Mouse (Mus musculus) CH12.LX (cell line): ENCODE measurements at regions not wholly inside any gene's neighbourhood (a gene's known extent, or its start where the extent isn't known, plus 50 kb on each side); places are given as distances from the start of the nearest gene placed in this dataset.

Source experiments
- DNase-seq: peaks from one replicate; pipeline ENCODE4 v3.0.0-alpha.2; 2013; ENCODE audit errors: extremely low read depth
- H3K27ac ChIP-seq: 2 replicates; pipeline ENCODE4 v1.5.1; 2012; ENCODE audit warnings: low read depth, mild to moderate bottlenecking, control low read depth, moderate library complexity; ENCODE audit not compliant: insufficient read depth
- H3K27me3 ChIP-seq: replicated peaks from 2 replicates; pipeline ENCODE3; 2012; ENCODE audit warnings: inconsistent platforms
- H3K36me3 ChIP-seq, 2 experiments: replicated peaks in 1 of 2; 2 replicates each; pipeline versions ENCODE3 to v1.6.1; 2012; ENCODE audit warnings: inconsistent platforms in 1 of 2, low read length in 1 of 2, mild to moderate bottlenecking in 1 of 2, mixed read lengths in 1 of 2, moderate library complexity in 1 of 2; ENCODE audit not compliant: control insufficient read depth in 1 of 2, insufficient read depth in 1 of 2
- H3K4me1 ChIP-seq, 2 experiments: 2 replicates each; pipeline ENCODE4 v1.6.1; 2012; ENCODE audit warnings: inconsistent platforms in 1 of 2, moderate library complexity in 1 of 2; ENCODE audit not compliant: insufficient read depth in 2 of 2, control insufficient read depth in 1 of 2
- H3K4me2 ChIP-seq: 2 replicates; pipeline ENCODE4 v1.6.1; 2012; ENCODE audit warnings: low read depth, mild to moderate bottlenecking, control low read depth; ENCODE audit not compliant: poor library complexity, insufficient read depth, severe bottlenecking
- H3K4me3 ChIP-seq, 3 experiments: fragments of 150-350 bp in 1 of 3; sonication (generic) in 1 of 3; replicated peaks in 1 of 3; 2 replicates each; pipeline versions ENCODE3 to v1.5.1; 2011 to 2012; ENCODE audit warnings: low read depth in 2 of 3, low read length in 2 of 3, mild to moderate bottlenecking in 2 of 3, moderate library complexity in 2 of 3, control low read depth in 1 of 3, improper control_type of control experiment in 1 of 3, inconsistent platforms in 1 of 3, mixed read lengths in 1 of 3; ENCODE audit not compliant: poor library complexity in 1 of 3
- H3K79me2 ChIP-seq: replicated peaks from 2 replicates; pipeline ENCODE4 v1.6.1; 2012; ENCODE audit warnings: mild to moderate bottlenecking, moderate library complexity; ENCODE audit not compliant: control insufficient read depth, poor library complexity, insufficient read depth, severe bottlenecking; ENCODE audit errors: extremely low read depth
- H3K9ac ChIP-seq: 2 replicates; pipeline ENCODE4 v1.6.1; 2012; ENCODE audit warnings: low read depth, mild to moderate bottlenecking, control low read depth, moderate library complexity; ENCODE audit not compliant: insufficient read depth
- H3K9me3 ChIP-seq: replicated peaks from 2 replicates; pipeline ENCODE3; 2012; ENCODE audit warnings: low read length, inconsistent platforms, mixed read lengths
- BHLHE40 ChIP-seq: IDR thresholded peaks from 2 replicates; pipeline ENCODE4 v1.6.1; 2011; ENCODE audit warnings: mild to moderate bottlenecking, low read depth, low read length, improper control_type of control experiment
- CHD2 ChIP-seq: IDR thresholded peaks from 2 replicates; pipeline ENCODE4 v1.6.1; 2011; ENCODE audit warnings: low read length, improper control_type of control experiment
- E2F4 ChIP-seq: IDR thresholded peaks from 2 replicates; pipeline ENCODE4 v1.6.1; 2011; ENCODE audit warnings: low read depth, low read length, improper control_type of control experiment; ENCODE audit not compliant: insufficient replicate concordance
- ELF1 ChIP-seq: IDR thresholded peaks from 2 replicates; pipeline ENCODE4 v1.6.1; 2014; ENCODE audit warnings: low read depth, mild to moderate bottlenecking, inconsistent platforms, low read length, improper control_type of control experiment
- GABPA ChIP-seq: IDR thresholded peaks from 2 replicates; pipeline ENCODE4 v1.6.1; 2012; ENCODE audit warnings: low read depth, low read length, improper control_type of control experiment, inconsistent platforms; ENCODE audit not compliant: insufficient replicate concordance
- JUN ChIP-seq: IDR thresholded peaks from 2 replicates; pipeline ENCODE4 v1.6.1; 2011; ENCODE audit warnings: low read depth, mild to moderate bottlenecking, low read length, improper control_type of control experiment, moderate library complexity; ENCODE audit not compliant: insufficient read depth
- JUND ChIP-seq: conservative IDR thresholded peaks from 2 replicates; pipeline ENCODE4 v1.6.1; 2011; ENCODE audit warnings: low read depth, low read length, improper control_type of control experiment
- KAT2A ChIP-seq: IDR thresholded peaks from 2 replicates; pipeline ENCODE4 v1.6.1; 2012; ENCODE audit warnings: low read length, improper control_type of control experiment, inconsistent platforms; ENCODE audit not compliant: insufficient replicate concordance
- MEF2A ChIP-seq: IDR thresholded peaks from 2 replicates; pipeline ENCODE4 v1.6.1; 2014; ENCODE audit warnings: low read depth, mild to moderate bottlenecking, inconsistent platforms, low read length, improper control_type of control experiment, borderline replicate concordance
- MXI1 ChIP-seq: IDR thresholded peaks from 2 replicates; pipeline ENCODE4 v1.6.1; 2011; ENCODE audit warnings: mild to moderate bottlenecking, low read depth, low read length, improper control_type of control experiment
- NRF1 ChIP-seq: IDR thresholded peaks from 2 replicates; pipeline ENCODE4 v1.6.1; 2014; ENCODE audit warnings: low read depth, mild to moderate bottlenecking, inconsistent platforms, low read length, improper control_type of control experiment, moderate library complexity
- PAX5 ChIP-seq: IDR thresholded peaks from 2 replicates; pipeline ENCODE4 v1.6.1; 2012; ENCODE audit warnings: low read length, inconsistent platforms, mixed read lengths
- POLR2A ChIP-seq: IDR thresholded peaks from 2 replicates; pipeline ENCODE4 v1.6.1; 2011; ENCODE audit warnings: low read depth, mild to moderate bottlenecking, improper control_type of control experiment, low read length
- POLR2AphosphoS2 ChIP-seq: IDR thresholded peaks from 2 replicates; pipeline ENCODE4 v1.6.1; 2011; ENCODE audit warnings: low read depth, low read length, improper control_type of control experiment
- UBTF ChIP-seq: IDR thresholded peaks from 2 replicates; pipeline ENCODE4 v1.6.1; 2012; ENCODE audit warnings: low read depth, mild to moderate bottlenecking, inconsistent platforms, low read length, improper control_type of control experiment, moderate library complexity
- USF1 ChIP-seq: IDR thresholded peaks from 2 replicates; pipeline ENCODE4 v1.6.1; 2014; ENCODE audit warnings: low read depth, mild to moderate bottlenecking, inconsistent platforms, low read length, improper control_type of control experiment
- ZMIZ1 ChIP-seq: IDR thresholded peaks from 2 replicates; pipeline ENCODE4 v1.6.1; 2012; ENCODE audit warnings: low read depth, mild to moderate bottlenecking, inconsistent platforms, low read length, improper control_type of control experiment
- dilution Hi-C: fragments of 300-500 bp; cut with MboI; formaldehyde crosslinking; loops from 2 replicates; pipeline ENCODE4 v1.14.3; 2020; ENCODE audit warnings: low sequenced_read_pairs; ENCODE audit not compliant: extremely low pct_unique_long_range_greater_than_20kb, extremely low pct_ligation_motif_present
- in situ Hi-C: fragments of 300-500 bp; cut with MboI; formaldehyde crosslinking; loops from 3 replicates; pipeline ENCODE4 v1.14.3; 2019; ENCODE audit warnings: low sequenced_read_pairs, low pct_ligation_motif_present, low pct_unique_long_range_greater_than_20kb, mixed read lengths

GRCm38 (mm10) chr7:138758386-138758785 is 87.5 kb upstream of the Ppp2r2d start:
- Histone ChIP-seq H3K9ac (no peak overlapping the region), H3K27ac (no peak overlapping the region), H3K79me2 (no peaks in the 10 kb centered on the region), H3K4me1 (no peaks in the 10 kb centered on the region), H3K36me3 (no peaks in the 10 kb centered on the region), H3K4me3 (no peak overlapping the region), H3K9me3 (peaks cover 6% of the 10 kb centered on the region), H3K27me3 (peaks cover 81% of the 10 kb centered on the region), H3K4me2 (no peak overlapping the region)
- DNase-seq = no peak
- TF ChIP-seq ZMIZ1 (no peak), JUN (no peak), MEF2A (no peak), POLR2AphosphoS2 (no peak), E2F4 (no peak), CHD2 (no peak), POLR2A (no peak), KAT2A (no peak)
- in situ Hi-C loops (no loop called here), dilution Hi-C loops (no loop called here)

GRCm38 (mm10) chr7:138748442-138748841 is 97.4 kb upstream of the Ppp2r2d start:
- dilution Hi-C loops (no loop called here), in situ Hi-C loops (no loop called here)
- H3K27ac ChIP-seq = no peak overlapping the region
- no peaks in the 10 kb centered on the region for H3K4me1 ChIP-seq
- no peak for DNase-seq
- H3K27me3 ChIP-seq = peaks cover 97% of the 10 kb centered on the region
- H3K9ac ChIP-seq = no peak overlapping the region
- H3K4me3 ChIP-seq = no peak overlapping the region
- no peak overlapping the region for H3K4me2 ChIP-seq
- peaks cover 7% of the 10 kb centered on the region for H3K9me3 ChIP-seq
- no peaks in the 10 kb centered on the region for H3K79me2 ChIP-seq
- H3K36me3 ChIP-seq = no peaks in the 10 kb centered on the region
- TF ChIP-seq JUND (no peak), MXI1 (no peak), USF1 (no peak), POLR2AphosphoS2 (no peak), MEF2A (no peak), PAX5 (no peak), NRF1 (no peak), GABPA (no peak), KAT2A (no peak), UBTF (no peak), BHLHE40 (no peak), ELF1 (no peak)
